Mouse (Mus musculus) neural tube, embryonic 10.5 days (tissue): ENCODE measurements at regions not wholly inside any gene's neighbourhood (a gene's known extent, or its start where the extent isn't known, plus 50 kb on each side); places are given as distances from the start of the nearest gene placed in this dataset.

ENCODE experiments used
- DNase-seq: peaks from one replicate; pipeline ENCODE4 v3.0.0-alpha.2; 2017; ENCODE audit warnings: low spot score; ENCODE audit errors: extremely low spot score

GRCm38 (mm10) chr6:50915166-50916030 is 261.2 kb upstream of the Npvf start:
- DNase-seq, result no peak

GRCm38 (mm10) chr6:50918248-50918647 is 264.0 kb upstream of the Npvf start:
- DNase-seq, result no peak

- no peak for DNase-seq
Observed at GRCm38 (mm10) chr6:50922235-50922634, 268.0 kb upstream of the Npvf start.

GRCm38 (mm10) chr6:50924571-50924970 is 270.3 kb upstream of the Npvf start:
- no peak for DNase-seq

GRCm38 (mm10) chr6:50924998-50925397 is 270.8 kb upstream of the Npvf start:
- DNase-seq, result no peak

- DNase-seq, result no peak
Observed at GRCm38 (mm10) chr6:50926313-50926712, 272.1 kb upstream of the Npvf start.

GRCm38 (mm10) chr6:50929503-50929902 is 275.3 kb upstream of the Npvf start:
- no peak for DNase-seq

GRCm38 (mm10) chr6:50933510-50933909 is 279.3 kb upstream of the Npvf start:
- DNase-seq, result no peak

GRCm38 (mm10) chr6:50934245-50934644 is 280.0 kb upstream of the Npvf start:
- no peak for DNase-seq

- DNase-seq, result no peak
Observed at GRCm38 (mm10) chr6:50936306-50936705, 282.1 kb upstream of the Npvf start.

GRCm38 (mm10) chr6:50937094-50937493 is 282.9 kb upstream of the Npvf start:
- peak; percentile 80 for DNase-seq

- peak; percentile 57 for DNase-seq
Observed at GRCm38 (mm10) chr6:50938879-50939278, 284.6 kb upstream of the Npvf start.

GRCm38 (mm10) chr6:50939440-50939839 is 285.2 kb upstream of the Npvf start:
- no peak for DNase-seq

GRCm38 (mm10) chr6:50940118-50940517 is 285.9 kb upstream of the Npvf start:
- no peak for DNase-seq

GRCm38 (mm10) chr6:50940641-50941398 is 286.6 kb upstream of the Npvf start:
- DNase-seq, result no peak

GRCm38 (mm10) chr6:50942696-50943095 is 288.5 kb upstream of the Npvf start:
- DNase-seq, result no peak

- no peak for DNase-seq
Observed at GRCm38 (mm10) chr6:50948061-50948460, 293.8 kb upstream of the Npvf start.

GRCm38 (mm10) chr6:50949361-50949760 is 295.1 kb upstream of the Npvf start:
- no peak for DNase-seq

- DNase-seq, result no peak
Observed at GRCm38 (mm10) chr6:50949883-50950583, 295.8 kb upstream of the Npvf start.

GRCm38 (mm10) chr6:50957328-50957900 is 303.2 kb upstream of the Npvf start:
- DNase-seq, result no peak

GRCm38 (mm10) chr6:50960341-50960740 is 306.1 kb upstream of the Npvf start:
- no peak for DNase-seq

- no peak for DNase-seq
Observed at GRCm38 (mm10) chr6:50961592-50961991, 307.4 kb upstream of the Npvf start.
